In genomic region chr12:87442177-87443114, GRCm38 (mm10) we compare ENCODE assay signal across 8 mouse cellular contexts. TPM values are rescaled to one million over a fixed set of nuclear protein-coding genes. Genes with fewer than 3 reads are reported as not detected.
DNase-seq lines count a peak whose midpoint lies in the region; ATAC-seq and TF ChIP-seq lines count a peak whose summit lies in the region.

No protein-coding gene starts in this region.

- peak overlapping the region; percentile 73 for H3K9ac ChIP-seq in hindbrain, postnatal 0 days (replicated peaks; ENCODE audit: low read length)
- H3K9ac ChIP-seq in midbrain, embryonic 16.5 days (ENCODE audit: low read depth, low read length): peak overlapping the region; percentile 78

- peak overlapping the region; percentile 98 for H3K4me3 ChIP-seq in spleen, adult 2 months (ENCODE audit: extremely low read depth, insufficient read depth, insufficient read length)
- peak overlapping the region; percentile 93 for H3K4me3 ChIP-seq in hindbrain, postnatal 0 days (ENCODE audit: low read length)
- peak overlapping the region; percentile 57 for H3K4me3 ChIP-seq in midbrain, embryonic 16.5 days (ENCODE audit: low read depth, low read length)

- H3K27me3 ChIP-seq in spleen, adult 2 months (ENCODE audit: control insufficient read depth, insufficient read depth, low read length): no peaks in the 10 kb centered on the region
- no peaks in the 10 kb centered on the region for H3K27me3 ChIP-seq in hindbrain, postnatal 0 days (ENCODE audit: insufficient read depth, low read length)
- no peaks in the 10 kb centered on the region for H3K27me3 ChIP-seq in midbrain, embryonic 16.5 days (ENCODE audit: control insufficient read depth, insufficient read depth, low read depth, low read length)

- H3K4me1 ChIP-seq in spleen, adult 2 months (ENCODE audit: control insufficient read depth, insufficient read depth, insufficient read length): peaks cover 7% of the 10 kb centered on the region; the same call in 1 of the 2 replicates
- peaks cover 6% of the 10 kb centered on the region; the same call in 1 of the 2 replicates for H3K4me1 ChIP-seq in hindbrain, postnatal 0 days (ENCODE audit: insufficient read depth, low read length)
- peaks cover 24% of the 10 kb centered on the region for H3K4me1 ChIP-seq in midbrain, embryonic 16.5 days (ENCODE audit: control insufficient read depth, insufficient read depth, low read length)

- H3K9me3 ChIP-seq in hindbrain, postnatal 0 days (ENCODE audit: low read length): no peaks in the 10 kb centered on the region
- H3K9me3 ChIP-seq in midbrain, embryonic 16.5 days (replicated peaks; ENCODE audit: control insufficient read depth, low read length, poor library complexity, severe bottlenecking): no peaks in the 10 kb centered on the region

- WGBS in spleen, adult 2 months: 22% methylated on average over 12 of the region's 12 CpGs
- WGBS in hindbrain, postnatal 0 days: 33% methylated on average over 12 of the region's 12 CpGs
- WGBS in midbrain, embryonic 16.5 days: 25% methylated on average over 12 of the region's 12 CpGs

- TF ChIP-seq POLR2A in spleen, adult 2 months (IDR thresholded peaks at IDR 0.05; ENCODE audit: low read depth, low read length): no peak

- no peak for DNase-seq in spleen, adult 2 months (ENCODE audit: low read depth in 1 of 2, low spot score in 2 of 2)
- DNase-seq in spleen, postnatal 10 days (ENCODE audit: low spot score in 2 of 2): no peak
- DNase-seq in c-Kit-positive CD71-positive TER-119-positive erythroid progenitor cells, embryonic 14.5 days (ENCODE audit: low spot score): peak; percentile 48
- DNase-seq in hindbrain, postnatal 0 days (ENCODE audit: low spot score): peak; percentile 26
- DNase-seq in layer of hippocampus, postnatal 14 days (ENCODE audit: low spot score in 2 of 2): no peak
- DNase-seq in cerebellum, postnatal 4 days (ENCODE audit: low spot score in 2 of 2): no peak
- DNase-seq in frontal cortex, postnatal 25 days (ENCODE audit: low spot score in 2 of 2): no peak

- ATAC-seq in hindbrain, postnatal 0 days: no peak
- ATAC-seq in midbrain, embryonic 16.5 days: no peak

- H3K27ac ChIP-seq in spleen, adult 2 months (ENCODE audit: insufficient read depth, low read length): no peak overlapping the region
- H3K27ac ChIP-seq in hindbrain, postnatal 0 days: peak overlapping the region; percentile 94; the same call in 1 of the 2 replicates
- no peak overlapping the region for H3K27ac ChIP-seq in midbrain, embryonic 16.5 days (ENCODE audit: low read length)

- H3K36me3 ChIP-seq in spleen, adult 2 months (ENCODE audit: control insufficient read depth, insufficient read depth, low read length): peaks cover 24% of the 10 kb centered on the region
- peaks cover 38% of the 10 kb centered on the region; the same call in 1 of the 2 replicates for H3K36me3 ChIP-seq in hindbrain, postnatal 0 days (ENCODE audit: insufficient read depth, low read length)
- peaks cover 12% of the 10 kb centered on the region for H3K36me3 ChIP-seq in midbrain, embryonic 16.5 days (ENCODE audit: control insufficient read depth, insufficient read depth, low read length)

- TF ChIP-seq CTCF in spleen, adult 2 months (IDR thresholded peaks at IDR 0.05; ENCODE audit: extremely low read depth, insufficient read depth, insufficient read length, insufficient replicate concordance): no peak
- TF ChIP-seq CTCF in hindbrain, postnatal 0 days (IDR thresholded peaks at IDR 0.05; ENCODE audit: low read depth): no peak

- peak overlapping the region; percentile 90 for H3K4me2 ChIP-seq in hindbrain, postnatal 0 days (ENCODE audit: low read depth, low read length)
- H3K4me2 ChIP-seq in midbrain, embryonic 16.5 days (ENCODE audit: low read length): peak overlapping the region; percentile 85

RNA-seq across cellular contexts. Expression of gene Slirp, which starts 1.2 kb away (rescaled TPM):
- 4.4 and 4.8 TPM in 2 replicates for polyA plus RNA-seq in spleen, adult 2 months (2012; rRNA removed)
- 84.2 and 159 TPM in 2 replicates for total RNA-seq in hindbrain, postnatal 0 days (2014; rRNA removed)
- polyA plus RNA-seq in hindbrain, postnatal 0 days (2015; fragmentation: Nextera tagmentation; extraction: Ambion mirVana): 215 and 224 TPM in 2 replicates
- polyA plus RNA-seq in midbrain, embryonic 16.5 days (2015; fragmentation: Nextera tagmentation; extraction: Ambion mirVana): 195 and 209 TPM in 2 replicates
- 10 to 100 TPM; 87.3 to 94.3 TPM for total RNA-seq in layer of hippocampus, postnatal 14 days (2021)

RNA-seq across cellular contexts. Expression of gene Alkbh1, which starts 1.4 kb away (rescaled TPM):
- 17.0 and 17.5 TPM in 2 replicates for polyA plus RNA-seq in spleen, adult 2 months (2012; rRNA removed)
- total RNA-seq in hindbrain, postnatal 0 days (2014; rRNA removed): 23.0 and 25.8 TPM in 2 replicates
- 41.3 and 41.9 TPM in 2 replicates for polyA plus RNA-seq in hindbrain, postnatal 0 days (2015; fragmentation: Nextera tagmentation; extraction: Ambion mirVana)
- polyA plus RNA-seq in midbrain, embryonic 16.5 days (2015; fragmentation: Nextera tagmentation; extraction: Ambion mirVana): 40.7 and 41.8 TPM in 2 replicates
- total RNA-seq in layer of hippocampus, postnatal 14 days (2021): 10 to 100 TPM; 16.7 to 18.5 TPM

RNA-seq across cellular contexts. Expression of gene Snw1, which starts 29.6 kb away (rescaled TPM):
- polyA plus RNA-seq in spleen, adult 2 months (2012; rRNA removed): 5.1 and 6.0 TPM in 2 replicates
- 25.5 and 35.8 TPM in 2 replicates for total RNA-seq in hindbrain, postnatal 0 days (2014; rRNA removed)
- polyA plus RNA-seq in hindbrain, postnatal 0 days (2015; fragmentation: Nextera tagmentation; extraction: Ambion mirVana): 88.7 and 91.1 TPM in 2 replicates
- polyA plus RNA-seq in midbrain, embryonic 16.5 days (2015; fragmentation: Nextera tagmentation; extraction: Ambion mirVana): 93.1 and 103 TPM in 2 replicates
- 10 to 100 TPM; 48.2 to 48.4 TPM for total RNA-seq in layer of hippocampus, postnatal 14 days (2021)

RNA-seq across cellular contexts. Expression of gene Gm5788, which starts 52.1 kb away (rescaled TPM):
- not detected in 2 replicates for polyA plus RNA-seq in spleen, adult 2 months (2012; rRNA removed)
- not detected in 2 replicates for total RNA-seq in hindbrain, postnatal 0 days (2014; rRNA removed)
- polyA plus RNA-seq in hindbrain, postnatal 0 days (2015; fragmentation: Nextera tagmentation; extraction: Ambion mirVana): not detected in 2 replicates
- not detected in 2 replicates for polyA plus RNA-seq in midbrain, embryonic 16.5 days (2015; fragmentation: Nextera tagmentation; extraction: Ambion mirVana)
- total RNA-seq in layer of hippocampus, postnatal 14 days (2021): not detected

RNA-seq across cellular contexts. Expression of gene Sptlc2, which starts 54.3 kb away (rescaled TPM):
- polyA plus RNA-seq in spleen, adult 2 months (2012; rRNA removed): 6.1 and 7.5 TPM in 2 replicates
- total RNA-seq in hindbrain, postnatal 0 days (2014; rRNA removed): 32.8 and 38.0 TPM in 2 replicates
- polyA plus RNA-seq in hindbrain, postnatal 0 days (2015; fragmentation: Nextera tagmentation; extraction: Ambion mirVana): 86.9 and 88.7 TPM in 2 replicates
- polyA plus RNA-seq in midbrain, embryonic 16.5 days (2015; fragmentation: Nextera tagmentation; extraction: Ambion mirVana): 72.8 and 75.0 TPM in 2 replicates
- 10 to 100 TPM; 50.3 to 60.5 TPM for total RNA-seq in layer of hippocampus, postnatal 14 days (2021)

Comparison
In these comparisons a context has a peak if more than half of its experiments do, and no peak if none do; other contexts are left out.
1. DNase-seq: peak in c-Kit-positive CD71-positive TER-119-positive erythroid progenitor cells, embryonic 14.5 days (single experiment) and hindbrain, postnatal 0 days (single experiment); none in spleen, adult 2 months (0 of 2), spleen, postnatal 10 days (0 of 2), layer of hippocampus, postnatal 14 days (0 of 2), cerebellum, postnatal 4 days (0 of 2) and frontal cortex, postnatal 25 days (0 of 2).
2. RNA of gene Slirp, which starts 1.2 kb away (polyA plus RNA-seq): 215 to 224 TPM in hindbrain, postnatal 0 days and 195 to 209 TPM in midbrain, embryonic 16.5 days; 4.4 to 4.8 TPM in spleen, adult 2 months; every median in the first group is over 10 times any median in the second.
3. RNA of gene Snw1, which starts 29.6 kb away (polyA plus RNA-seq): 93.1 to 103 TPM in midbrain, embryonic 16.5 days and 88.7 to 91.1 TPM in hindbrain, postnatal 0 days; 5.1 to 6.0 TPM in spleen, adult 2 months; every median in the first group is over 10 times any median in the second.
4. Peak in every context shown above with its lines, with median percentiles within 50 percentile points of each other: H3K4me3 ChIP-seq.